Mouse (Mus musculus) T-helper 17 cell (primary cell): ENCODE measurements around the gene Stil.
"Not testable (repeated sequence)": the region's sequence is repeated elsewhere in the genome, so short reads cannot be mapped to it uniquely, and the experiment has no call there.

Experiments
- in situ Hi-C, 2 experiments: fragments of 300-600 bp; cut with MboI, MseI; formaldehyde crosslinking; loops; 1 replicate in 1 of 2; 2 replicates in 1 of 2; pipeline ENCODE4 v1.15.1; 2025; ENCODE audit warnings: high pct_unique_total_duplicates in 2 of 2

Gene Stil

GRCm38 (mm10) chr4:114999773-115000428 lies at the start of gene Stil:
Gene Stil (plus strand): TSS chr4:115000159.
- in situ Hi-C loops = loop anchor here in 1 of 2 experiments (25.0 kb wide), 1 partner anchor 737 kb away; the partner anchor contains the start of gene Efcab14

GRCm38 (mm10) chr4:114953172-114953571 lies 46.8 kb upstream of the Stil start:
- in situ Hi-C loops = no loop called here

GRCm38 (mm10) chr4:114957403-114957802 lies 42.6 kb upstream of the Stil start:
- in situ Hi-C loops = no loop called here

- in situ Hi-C loops = no loop called here
These were observed 41.7 kb upstream of the Stil start for GRCm38 (mm10) chr4:114958231-114958630.

- in situ Hi-C loops = no loop called here
These were observed 41.2 kb upstream of the Stil start for GRCm38 (mm10) chr4:114958786-114959185.

GRCm38 (mm10) chr4:114959533-114959932 lies 40.4 kb upstream of the Stil start:
- in situ Hi-C loops = no loop called here

GRCm38 (mm10) chr4:114960881-114961280 lies 39.1 kb upstream of the Stil start:
- in situ Hi-C loops = not testable (repeated sequence)

- in situ Hi-C loops = no loop called here
These were observed 29.2 kb upstream of the Stil start for GRCm38 (mm10) chr4:114970736-114971135.

- in situ Hi-C loops = no loop called here
These were observed 26.7 kb upstream of the Stil start for GRCm38 (mm10) chr4:114973229-114973740.

GRCm38 (mm10) chr4:114982619-114983018 lies 17.3 kb upstream of the Stil start:
- in situ Hi-C loops = loop anchor here in 1 of 2 experiments (25.0 kb wide), 1 partner anchor 755 kb away; the partner anchor contains the start of gene Efcab14

- in situ Hi-C loops = loop anchor here in 1 of 2 experiments (25.0 kb wide), 1 partner anchor 754 kb away; the partner anchor contains the start of gene Efcab14
These were observed 16.9 kb upstream of the Stil start for GRCm38 (mm10) chr4:114983020-114983419.

- in situ Hi-C loops = loop anchor here in 1 of 2 experiments (25.0 kb wide), 1 partner anchor 751 kb away; the partner anchor contains the start of gene Efcab14
These were observed 13.8 kb upstream of the Stil start for GRCm38 (mm10) chr4:114986211-114986590.

- in situ Hi-C loops = loop anchor here in 1 of 2 experiments (25.0 kb wide), 1 partner anchor 750 kb away; the partner anchor contains the start of gene Efcab14
These were observed 13.1 kb upstream of the Stil start, which contains the start of gene Cmpk1 for GRCm38 (mm10) chr4:114986591-114987432. Gene Cmpk1 (minus strand): TSS chr4:114987241.

GRCm38 (mm10) chr4:114994218-114994617 lies 5.7 kb upstream of the Stil start:
- in situ Hi-C loops = loop anchor here in 1 of 2 experiments (25.0 kb wide), 1 partner anchor 743 kb away; the partner anchor contains the start of gene Efcab14

- in situ Hi-C loops = loop anchor here in 1 of 2 experiments (25.0 kb wide), 1 partner anchor 740 kb away; the partner anchor contains the start of gene Efcab14
These were observed 2.9 kb upstream of the Stil start for GRCm38 (mm10) chr4:114997051-114997450.

GRCm38 (mm10) chr4:114999445-114999772 lies 550 bp upstream of the Stil start:
- in situ Hi-C loops = loop anchor here in 1 of 2 experiments (25.0 kb wide), 1 partner anchor 738 kb away; the partner anchor contains the start of gene Efcab14

- in situ Hi-C loops = no loop called here
These were observed 453 bp downstream of the Stil start for GRCm38 (mm10) chr4:115000429-115000795.

- in situ Hi-C loops = no loop called here
These were observed 14.3 kb downstream of the Stil start for GRCm38 (mm10) chr4:115014276-115014675.

GRCm38 (mm10) chr4:115019997-115020396 lies 20.0 kb downstream of the Stil start:
- in situ Hi-C loops = no loop called here

GRCm38 (mm10) chr4:115035043-115035442 lies 35.1 kb downstream of the Stil start:
- in situ Hi-C loops = no loop called here

- in situ Hi-C loops = no loop called here
These were observed 38.3 kb downstream of the Stil start for GRCm38 (mm10) chr4:115038242-115038641.

- in situ Hi-C loops = no loop called here
These were observed 45.7 kb downstream of the Stil start for GRCm38 (mm10) chr4:115045621-115046020.
